Mouse (Mus musculus) kidney, postnatal 0 days (tissue): ENCODE data around the gene Eid3. TPM values are rescaled to one million over a fixed set of nuclear protein-coding genes. Genes with fewer than 3 reads are reported as not detected.

ENCODE experiments used
- ATAC-seq: fragments of 200-750 bp; cut with Nextera tagmentation; replicated peaks from 2 replicates; pipeline ENCODE4 v1.8.0; 2017; ENCODE audit warnings: low read depth, moderate number of reproducible peaks, moderate TSS enrichment, moderate library complexity; ENCODE audit not compliant: low FRiP score
- DNase-seq: peaks from one replicate; pipeline ENCODE4 v3.0.0-alpha.2; 2016; ENCODE audit warnings: low spot score
- H3K27ac ChIP-seq: fragments of 300-500 bp; sonication (generic); 2 replicates; pipeline ENCODE4 v1.5.1; 2014; ENCODE audit warnings: mild to moderate bottlenecking
- H3K27me3 ChIP-seq: fragments of 300-500 bp; sonication (generic); 2 replicates; pipeline ENCODE4 v1.6.1; 2014; ENCODE audit warnings: low read length, mixed read lengths; ENCODE audit not compliant: insufficient read depth
- H3K36me3 ChIP-seq: fragments of 300-500 bp; sonication (generic); 2 replicates; pipeline ENCODE4 v1.6.1; 2014; ENCODE audit warnings: low read length, mixed read lengths; ENCODE audit not compliant: insufficient read depth
- H3K4me1 ChIP-seq: fragments of 300-500 bp; sonication (generic); replicated peaks from 2 replicates; pipeline ENCODE4 v1.6.1; 2014; ENCODE audit warnings: antibody characterized with exemption, low read length, mixed read lengths; ENCODE audit not compliant: insufficient read depth
- H3K4me2 ChIP-seq: fragments of 300-500 bp; sonication (generic); 2 replicates; pipeline ENCODE4 v1.6.1; 2014; ENCODE audit warnings: mild to moderate bottlenecking, low read length, moderate library complexity, mixed read lengths
- H3K4me3 ChIP-seq: fragments of 300-500 bp; sonication (generic); replicated peaks from 2 replicates; pipeline ENCODE4 v1.5.1; 2014; ENCODE audit warnings: low read depth, low read length
- H3K9ac ChIP-seq: fragments of 300-500 bp; sonication (generic); 2 replicates; pipeline ENCODE4 v1.6.1; 2014; ENCODE audit warnings: low read depth, low read length
- H3K9me3 ChIP-seq: fragments of 300-500 bp; sonication (generic); replicated peaks from 2 replicates; pipeline ENCODE4 v1.6.1; 2016; ENCODE audit warnings: low read length, inconsistent platforms, mixed read lengths
- CTCF ChIP-seq: IDR thresholded peaks from 2 replicates; pipeline ENCODE4 v1.5.1; 2016; ENCODE audit warnings: antibody characterized with exemption, low read depth, mild to moderate bottlenecking, moderate library complexity
- WGBS: fragments of 180-500 bp; shearing (Covaris S2); extraction: QIAGEN DNeasy Blood & Tissue Kit; methylation state at CpG from one replicate; pipeline ENCODE4 v1.1.7; 2014; 5-methylcytosine and 5-hydroxymethylcytosine counted together
- polyA plus RNA-seq: library from polyadenylated mRNA; unstranded; fragments of >200 nt; fragmentation: Nextera tagmentation; extraction: Ambion mirVana; gene quantifications from 2 replicates; pipeline ENCODE4 v1.2.1, GENCODE M21; 2015

The Eid3 gene
- 0.14 and 0.20 TPM in 2 replicates for polyA plus RNA-seq

DNA sequence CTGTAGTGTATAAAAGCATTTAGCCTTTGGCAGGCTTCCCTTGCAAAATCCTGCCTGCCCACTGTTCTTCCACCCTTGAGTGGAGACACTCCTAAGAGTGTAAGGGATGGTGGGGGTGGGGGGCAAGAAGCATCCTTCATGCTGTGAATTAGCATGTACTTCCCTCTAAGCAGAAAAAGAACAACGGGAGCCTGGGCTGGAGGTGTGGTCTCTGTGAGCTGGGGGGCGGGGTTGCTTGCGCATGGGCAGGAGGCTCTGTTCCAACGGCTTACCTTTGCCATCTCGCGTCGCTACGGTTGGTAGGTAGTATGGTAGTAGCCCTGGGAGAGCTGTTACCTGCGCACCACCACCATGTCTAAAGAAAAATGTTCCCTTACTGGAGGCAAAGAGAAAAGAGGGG lies at the start of gene Eid3:
Eid3 (plus strand) TSS at position 271 of the 400 bp plus-strand sequence.
- H3K27me3 ChIP-seq, result no peaks in the 10 kb centered on the region
- ATAC-seq, result peak; percentile 78
- peak within 1 kb of the TSS; percentile 21; the same call in 1 of the 2 replicates for H3K4me2 ChIP-seq
- H3K4me3 ChIP-seq, result no peak within 1 kb of the TSS
- 59% methylated on average over 9 of the region's 9 CpGs for WGBS
- H3K27ac ChIP-seq, result no peak within 1 kb of the TSS
- peaks cover 4% of the 10 kb centered on the region for H3K4me1 ChIP-seq
- H3K9me3 ChIP-seq, result no peaks in the 10 kb centered on the region
- peak; percentile 13 for DNase-seq
- no peak within 1 kb of the TSS for H3K9ac ChIP-seq
- H3K36me3 ChIP-seq, result 0 out of 2 replicates have a peak, but pooled peaks cover 13% of the 10 kb centered on the region
- TF ChIP-seq CTCF, result no peak

DNA sequence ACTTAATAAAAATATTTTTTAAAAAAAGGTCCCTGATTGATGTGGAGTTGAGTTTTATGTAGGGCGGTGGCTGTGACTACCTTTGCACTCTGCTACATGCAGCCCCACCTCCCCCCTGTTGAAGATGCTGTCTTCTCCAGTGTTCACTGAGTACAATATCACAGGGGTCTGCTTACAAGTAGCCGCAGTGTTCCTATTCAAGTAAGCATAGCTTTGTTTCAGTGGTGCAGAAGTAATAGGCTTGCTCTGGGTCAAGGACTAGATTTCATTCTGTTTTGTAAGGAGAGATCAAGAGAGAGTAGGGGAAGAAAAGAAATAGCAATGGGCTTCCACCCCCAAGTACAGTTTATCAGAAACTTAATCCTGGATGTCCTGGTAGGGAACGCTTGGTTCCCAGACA lies 48.9 kb upstream of the Eid3 start:
- H3K4me3 ChIP-seq, result no peak overlapping the region
- H3K9me3 ChIP-seq, result no peaks in the 10 kb centered on the region
- no peak for DNase-seq
- no peak overlapping the region for H3K27ac ChIP-seq
- ATAC-seq, result no peak
- no peak overlapping the region for H3K4me2 ChIP-seq
- H3K27me3 ChIP-seq, result no peaks in the 10 kb centered on the region
- 0 out of 2 replicates have a peak, but pooled peaks cover 4% of the 10 kb centered on the region for H3K4me1 ChIP-seq
- TF ChIP-seq CTCF, result no peak
- WGBS, result 93% methylated on average over 3 of the region's 3 CpGs
- no peak overlapping the region for H3K9ac ChIP-seq
- H3K36me3 ChIP-seq, result no peaks in the 10 kb centered on the region

DNA sequence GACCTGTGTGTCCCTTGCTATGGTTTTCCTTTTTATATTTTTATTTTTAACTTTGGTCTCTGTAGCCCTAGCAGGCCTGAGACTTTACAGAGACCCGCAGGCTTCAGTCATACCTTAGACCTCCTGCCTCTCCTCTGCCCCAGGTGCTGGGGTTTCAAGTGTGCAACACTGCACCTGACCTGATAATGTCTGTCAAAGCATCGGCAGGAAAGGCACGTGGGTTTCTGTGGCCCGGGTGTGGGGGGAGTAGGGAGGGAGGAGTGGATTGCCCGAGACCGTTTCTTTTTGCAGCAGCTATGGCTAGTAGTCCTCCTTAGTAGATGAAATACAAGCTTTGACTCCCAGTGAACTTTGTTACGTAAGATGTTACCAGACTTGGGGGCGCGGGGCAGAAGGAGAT lies 48.5 kb upstream of the Eid3 start:
- H3K9me3 ChIP-seq, result no peaks in the 10 kb centered on the region
- 44% methylated on average over 9 of the region's 9 CpGs for WGBS
- ATAC-seq (no peak), DNase-seq (no peak)
- H3K27me3 ChIP-seq, result no peaks in the 10 kb centered on the region
- H3K27ac ChIP-seq, result no peak overlapping the region
- no peak for TF ChIP-seq CTCF
- no peak overlapping the region for H3K9ac ChIP-seq
- H3K36me3 ChIP-seq, result no peaks in the 10 kb centered on the region
- no peak overlapping the region for H3K4me3 ChIP-seq
- no peak overlapping the region for H3K4me2 ChIP-seq
- 0 out of 2 replicates have a peak, but pooled peaks cover 4% of the 10 kb centered on the region for H3K4me1 ChIP-seq

DNA sequence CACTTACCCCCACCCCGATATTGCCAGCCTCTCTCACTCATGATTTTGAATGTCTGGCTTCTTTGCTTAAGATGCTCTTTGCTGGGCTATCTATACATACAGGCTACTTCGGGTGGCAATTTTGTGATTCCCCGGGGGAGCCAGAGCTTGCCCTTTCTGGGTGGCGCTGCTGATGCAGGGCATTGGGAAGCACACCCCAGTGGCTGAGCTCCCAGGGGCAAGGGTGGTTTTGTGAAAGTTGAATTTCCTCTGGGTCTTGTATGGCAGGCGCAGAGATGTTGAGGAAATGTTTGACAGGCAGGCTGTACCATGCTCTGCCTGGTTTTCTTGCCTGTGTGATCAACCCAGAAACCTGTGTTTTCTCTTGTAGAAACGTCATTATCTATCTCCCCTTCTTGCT lies 47.8 kb upstream of the Eid3 start:
- Histone ChIP-seq H3K27ac (no peak overlapping the region), H3K4me1 (0 out of 2 replicates have a peak, but pooled peaks cover 3% of the 10 kb centered on the region), H3K4me3 (no peak overlapping the region), H3K27me3 (no peaks in the 10 kb centered on the region), H3K9ac (no peak overlapping the region), H3K36me3 (no peaks in the 10 kb centered on the region), H3K9me3 (no peaks in the 10 kb centered on the region), H3K4me2 (no peak overlapping the region)
- no peak for ATAC-seq
- no peak for TF ChIP-seq CTCF
- 86% methylated on average over 6 of the region's 6 CpGs for WGBS
- DNase-seq, result no peak

DNA sequence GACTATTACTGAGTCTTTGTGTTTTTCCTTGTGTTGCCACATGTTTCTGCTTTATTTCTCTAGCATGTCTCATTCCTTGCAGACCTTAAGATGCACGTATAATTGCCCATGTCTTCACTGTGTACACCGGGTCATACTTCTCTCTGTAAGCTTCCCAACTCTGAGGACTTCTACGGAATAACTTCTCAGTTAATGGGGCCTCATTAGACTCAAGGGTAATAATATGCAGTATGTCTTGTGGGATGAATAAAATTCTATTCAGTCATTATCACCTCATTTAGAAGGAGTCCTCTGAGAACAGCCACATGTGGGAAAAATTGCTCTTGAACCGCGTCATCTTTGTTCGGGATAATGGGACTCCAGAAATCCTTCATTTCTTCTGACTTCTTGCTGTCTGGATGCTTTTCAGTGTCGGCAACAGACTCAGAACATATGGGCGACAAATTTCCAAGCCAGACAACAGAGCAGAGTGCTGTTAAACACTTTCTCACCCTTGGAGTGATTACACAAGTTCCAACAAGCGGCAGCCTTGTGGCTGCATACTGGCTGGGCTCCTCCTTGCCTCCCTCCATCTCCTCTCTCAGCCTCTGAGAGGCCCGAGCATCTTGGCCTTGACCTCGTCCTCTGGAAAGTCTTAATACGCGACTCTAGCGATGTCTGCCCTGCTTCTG lies 43.2 kb upstream of the Eid3 start:
- Histone ChIP-seq H3K27me3 (no peaks in the 10 kb centered on the region), H3K36me3 (no peaks in the 10 kb centered on the region), H3K4me2 (no peak overlapping the region), H3K27ac (no peak overlapping the region), H3K9ac (no peak overlapping the region), H3K9me3 (no peaks in the 10 kb centered on the region), H3K4me1 (no peaks in the 10 kb centered on the region), H3K4me3 (no peak overlapping the region)
- no peak for TF ChIP-seq CTCF
- WGBS, result 65% methylated on average over 14 of the region's 14 CpGs
- ATAC-seq, result no peak
- DNase-seq, result no peak

DNA sequence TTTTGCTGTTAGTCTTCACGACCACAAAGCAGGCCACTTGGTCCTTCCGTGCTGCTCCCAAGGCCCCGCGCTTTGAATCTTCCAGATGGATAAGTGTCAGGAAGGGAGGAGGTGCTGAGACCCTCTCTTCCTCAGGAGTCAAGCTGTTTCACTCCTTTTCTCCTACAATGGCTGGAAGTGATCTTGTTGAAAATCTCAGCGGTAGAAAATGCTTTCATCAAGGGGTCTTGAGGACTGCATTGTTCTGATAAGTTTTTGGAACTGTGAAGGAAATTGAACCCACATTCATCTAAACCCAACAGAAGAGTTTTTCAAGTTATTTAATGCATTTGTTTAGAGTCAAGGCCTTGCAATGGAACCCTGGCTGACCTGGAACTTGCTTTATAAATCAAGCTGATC lies 42.6 kb upstream of the Eid3 start:
- Histone ChIP-seq H3K4me3 (no peak overlapping the region), H3K4me2 (no peak overlapping the region), H3K27me3 (no peaks in the 10 kb centered on the region), H3K9me3 (no peaks in the 10 kb centered on the region), H3K27ac (no peak overlapping the region), H3K9ac (no peak overlapping the region), H3K4me1 (no peaks in the 10 kb centered on the region), H3K36me3 (no peaks in the 10 kb centered on the region)
- DNase-seq (no peak), ATAC-seq (no peak)
- TF ChIP-seq CTCF, result no peak
- 73% methylated on average over 5 of the region's 5 CpGs for WGBS
